Mouse (Mus musculus): Measurements from ENCODE around the gene Polrmt. TPM values are rescaled to one million over a fixed set of nuclear protein-coding genes. Genes with fewer than 3 reads are reported as not detected.
A peak's percentile ranks its signal among the peaks of the same experiment; 100 is the strongest.

The Polrmt gene
- polyA plus RNA-seq (2016; fragmentation: Nextera tagmentation; extraction: Ambion mirVana), result 28.3 and 30.1 TPM in 2 replicates

GRCm38 (mm10) chr10:79745898-79746773 lies at the start of gene Polrmt:
TSS of gene Polrmt (minus strand) at chr10:79746581.
- Histone ChIP-seq H3K4me1 (peaks cover 32% of the 10 kb centered on the region), H3K4me3 (peak within 1 kb of the TSS; percentile 71), H3K4me2 (peak within 1 kb of the TSS; percentile 84), H3K9me3 (replicated peaks) (no peaks in the 10 kb centered on the region), H3K36me3 (peaks cover 33% of the 10 kb centered on the region), H3K9ac (peak within 1 kb of the TSS; percentile 72), H3K27ac (peak within 1 kb of the TSS; percentile 82), H3K27me3 (replicated peaks) (no peaks in the 10 kb centered on the region)
- 3% methylated on average over 38 of the region's 38 CpGs for WGBS (ENCODE audit: insufficient replicate concordance)
- ATAC-seq, result peak; percentile 96

GRCm38 (mm10) chr10:79795905-79796304 lies 49.5 kb upstream of the Polrmt start:
- no peak overlapping the region for H3K27ac ChIP-seq
- peaks cover 14% of the 10 kb centered on the region for H3K27me3 ChIP-seq (replicated peaks)
- H3K4me1 ChIP-seq, result peaks cover 65% of the 10 kb centered on the region
- H3K4me3 ChIP-seq, result no peak overlapping the region
- no peak overlapping the region for H3K9ac ChIP-seq
- H3K4me2 ChIP-seq, result no peak overlapping the region
- H3K36me3 ChIP-seq, result no peaks in the 10 kb centered on the region
- no peaks in the 10 kb centered on the region for H3K9me3 ChIP-seq (replicated peaks)
- WGBS (ENCODE audit: insufficient replicate concordance), result 85% methylated on average over 3 of the region's 3 CpGs
- no peak for ATAC-seq

GRCm38 (mm10) chr10:79794491-79794931 lies 48.1 kb upstream of the Polrmt start:
- peaks cover 18% of the 10 kb centered on the region for H3K27me3 ChIP-seq (replicated peaks)
- peaks cover 63% of the 10 kb centered on the region for H3K4me1 ChIP-seq
- peak overlapping the region; percentile 89 for H3K4me2 ChIP-seq
- ATAC-seq, result no peak
- H3K9ac ChIP-seq, result peak overlapping the region; percentile 74; the same call in 1 of the 2 replicates
- H3K27ac ChIP-seq, result 0 out of 2 replicates have a peak overlapping the region, but pooled peaks have one; percentile 3
- H3K9me3 ChIP-seq (replicated peaks), result no peaks in the 10 kb centered on the region
- 29% methylated on average over 10 of the region's 10 CpGs for WGBS (ENCODE audit: insufficient replicate concordance)
- no peaks in the 10 kb centered on the region for H3K36me3 ChIP-seq
- peak overlapping the region; percentile 66; the same call in 1 of the 2 replicates for H3K4me3 ChIP-seq

- ATAC-seq, result peak; percentile 19; the same call in 1 of the 2 replicates
- Histone ChIP-seq H3K27ac (0 out of 2 replicates have a peak overlapping the region, but pooled peaks have one; percentile 3), H3K9ac (peak overlapping the region; percentile 74), H3K9me3 (replicated peaks) (no peaks in the 10 kb centered on the region), H3K4me2 (peak overlapping the region; percentile 89), H3K27me3 (replicated peaks) (peaks cover 20% of the 10 kb centered on the region), H3K4me1 (peaks cover 61% of the 10 kb centered on the region), H3K4me3 (peak overlapping the region; percentile 66), H3K36me3 (no peaks in the 10 kb centered on the region)
- WGBS (ENCODE audit: insufficient replicate concordance), result 10% methylated on average over 38 of the region's 38 CpGs
These were observed 47.5 kb upstream of the Polrmt start for GRCm38 (mm10) chr10:79793738-79794490.

GRCm38 (mm10) chr10:79793051-79793737 lies 46.8 kb upstream of the Polrmt start, which contains the start of gene Palm:
TSS of gene Palm (plus strand) at chr10:79793572.
- H3K4me1 ChIP-seq, result peaks cover 58% of the 10 kb centered on the region
- H3K4me2 ChIP-seq, result peak within 1 kb of the TSS; percentile 89
- H3K27me3 ChIP-seq (replicated peaks), result peaks cover 24% of the 10 kb centered on the region
- WGBS (ENCODE audit: insufficient replicate concordance), result 5% methylated on average over 51 of the region's 51 CpGs
- H3K4me3 ChIP-seq, result peak within 1 kb of the TSS; percentile 66
- ATAC-seq, result peak; percentile 18; the same call in 1 of the 2 replicates
- H3K9me3 ChIP-seq (replicated peaks), result no peaks in the 10 kb centered on the region
- peak within 1 kb of the TSS; percentile 74 for H3K9ac ChIP-seq
- no peaks in the 10 kb centered on the region for H3K36me3 ChIP-seq
- H3K27ac ChIP-seq, result 0 out of 2 replicates have a peak within 1 kb of the TSS, but pooled peaks have one; percentile 3

GRCm38 (mm10) chr10:79792339-79793040 lies 46.1 kb upstream of the Polrmt start:
- WGBS (ENCODE audit: insufficient replicate concordance), result 68% methylated on average over 5 of the region's 5 CpGs
- Histone ChIP-seq H3K9ac (no peak overlapping the region), H3K4me1 (peaks cover 51% of the 10 kb centered on the region), H3K4me2 (0 out of 2 replicates have a peak overlapping the region, but pooled peaks have one; percentile 89), H3K36me3 (no peaks in the 10 kb centered on the region), H3K27ac (no peak overlapping the region), H3K9me3 (replicated peaks) (no peaks in the 10 kb centered on the region), H3K27me3 (replicated peaks) (peaks cover 26% of the 10 kb centered on the region), H3K4me3 (no peak overlapping the region)
- no peak for ATAC-seq

- peaks cover 30% of the 10 kb centered on the region for H3K27me3 ChIP-seq (replicated peaks)
- peaks cover 35% of the 10 kb centered on the region for H3K4me1 ChIP-seq
- H3K4me2 ChIP-seq, result no peak within 1 kb of the TSS
- H3K36me3 ChIP-seq, result no peaks in the 10 kb centered on the region
- ATAC-seq, result no peak
- WGBS (ENCODE audit: insufficient replicate concordance), result 63% methylated on average over 4 of the region's 4 CpGs
- no peak within 1 kb of the TSS for H3K9ac ChIP-seq
- no peaks in the 10 kb centered on the region for H3K9me3 ChIP-seq (replicated peaks)
- H3K27ac ChIP-seq, result no peak within 1 kb of the TSS
- no peak within 1 kb of the TSS for H3K4me3 ChIP-seq
These were observed 44.5 kb upstream of the Polrmt start, which contains the start of gene Prss57 for GRCm38 (mm10) chr10:79790861-79791260. TSS of gene Prss57 (minus strand) at chr10:79790961.

GRCm38 (mm10) chr10:79789581-79789980 lies 43.2 kb upstream of the Polrmt start:
- no peaks in the 10 kb centered on the region for H3K36me3 ChIP-seq
- 43% methylated on average over 2 of the region's 2 CpGs for WGBS (ENCODE audit: insufficient replicate concordance)
- peaks cover 35% of the 10 kb centered on the region for H3K27me3 ChIP-seq (replicated peaks)
- no peak for ATAC-seq
- peaks cover 25% of the 10 kb centered on the region for H3K4me1 ChIP-seq
- no peak overlapping the region for H3K4me2 ChIP-seq
- H3K27ac ChIP-seq, result no peak overlapping the region
- H3K4me3 ChIP-seq, result no peak overlapping the region
- H3K9me3 ChIP-seq (replicated peaks), result no peaks in the 10 kb centered on the region
- no peak overlapping the region for H3K9ac ChIP-seq

- no peak overlapping the region for H3K4me2 ChIP-seq
- H3K9ac ChIP-seq, result no peak overlapping the region
- H3K4me3 ChIP-seq, result no peak overlapping the region
- H3K36me3 ChIP-seq, result no peaks in the 10 kb centered on the region
- H3K9me3 ChIP-seq (replicated peaks), result no peaks in the 10 kb centered on the region
- H3K4me1 ChIP-seq, result peaks cover 15% of the 10 kb centered on the region
- WGBS (ENCODE audit: insufficient replicate concordance), result 16% methylated on average over 7 of the region's 7 CpGs
- ATAC-seq, result no peak
- peaks cover 32% of the 10 kb centered on the region for H3K27me3 ChIP-seq (replicated peaks)
- no peak overlapping the region for H3K27ac ChIP-seq
These were observed 42.2 kb upstream of the Polrmt start for GRCm38 (mm10) chr10:79788386-79789158.

All from liver, embryonic 12.5 days (tissue).